Mouse (Mus musculus): ENCODE measurements at regions not wholly inside any gene's neighbourhood (a gene's known extent, or its start where the extent isn't known, plus 50 kb on each side); places are given as distances from the start of the nearest gene placed in this dataset.
"Not testable (repeated sequence)": the region's sequence is repeated elsewhere in the genome, so short reads cannot be mapped to it uniquely, and the experiment has no call there.

DNA sequence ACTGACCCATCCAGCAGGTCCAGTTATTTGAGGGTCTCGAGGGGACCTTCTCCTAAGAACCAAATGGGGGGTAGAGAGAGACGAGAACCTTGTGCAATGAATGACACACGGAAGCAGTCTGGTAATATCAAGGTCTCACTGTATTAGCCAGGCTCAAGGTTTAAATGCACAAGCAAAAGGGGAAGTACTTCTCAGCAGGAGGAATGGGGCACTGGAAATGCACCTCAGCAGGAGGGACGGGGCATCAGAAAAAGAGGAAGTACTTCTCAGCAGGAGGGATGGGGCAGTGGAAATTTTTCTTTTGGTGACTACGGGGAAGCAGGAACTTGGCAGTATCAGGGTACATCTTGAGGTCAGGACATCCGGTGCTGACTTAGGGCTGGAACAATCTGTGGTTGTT lies 74.9 kb upstream of the Vmn1r3 start:
- H3K27ac ChIP-seq (replicated peaks); H3K4me3 ChIP-seq (replicated peaks); H3K4me2 ChIP-seq (replicated peaks); H3K4me1 ChIP-seq; ATAC-seq (ENCODE audit: insufficient number of reproducible peaks, low FRiP score, low TSS enrichment, low read depth); H3K27me3 ChIP-seq; H3K9ac ChIP-seq; H3K36me3 ChIP-seq; H3K9me3 ChIP-seq (replicated peaks): not testable (repeated sequence)
- WGBS, result 69% methylated on average over 6 of the region's 6 CpGs

DNA sequence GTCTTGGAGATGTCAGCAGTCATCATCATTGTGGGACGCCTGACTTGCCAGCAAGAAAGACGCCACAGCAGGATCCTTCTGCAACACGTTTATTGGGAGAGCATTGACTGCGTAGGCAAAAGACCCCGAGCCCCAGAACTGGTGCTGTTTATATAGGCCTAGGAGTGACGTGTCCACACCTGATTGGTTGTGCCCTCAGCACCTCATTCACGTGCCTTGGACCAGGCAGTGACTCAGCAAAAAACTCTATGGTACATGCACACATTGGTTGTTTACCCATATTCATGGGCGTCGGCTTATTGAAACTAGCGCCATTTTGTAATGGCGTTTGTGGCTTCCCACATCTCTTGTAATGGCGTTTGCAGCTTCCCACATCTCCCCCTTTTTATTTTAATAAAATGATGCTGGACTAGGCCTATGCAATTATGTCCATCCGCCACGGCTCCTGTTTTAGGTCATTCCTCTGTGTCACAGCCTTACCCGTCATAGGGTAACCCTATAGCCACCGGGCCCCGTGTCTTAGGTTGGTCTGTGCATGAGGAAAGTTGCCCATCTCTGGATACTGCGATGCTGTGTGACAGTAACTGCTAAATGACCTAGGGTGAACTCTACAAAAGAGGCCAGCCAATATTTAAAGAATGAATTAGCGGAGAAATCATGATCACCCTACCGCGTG lies 67.6 kb upstream of the Vmn1r3 start:
- 86% methylated on average over 21 of the region's 21 CpGs for WGBS
- not testable (repeated sequence) for ATAC-seq (ENCODE audit: insufficient number of reproducible peaks, low FRiP score, low TSS enrichment, low read depth)

GRCm38 (mm10) chr4:3250258-3250657 lies 65.1 kb upstream of the Vmn1r3 start:
- 44% methylated on average over 4 of the region's 4 CpGs for WGBS
- not testable (repeated sequence) for H3K27me3 ChIP-seq; H3K36me3 ChIP-seq; H3K4me1 ChIP-seq; H3K27ac ChIP-seq (replicated peaks); H3K4me2 ChIP-seq (replicated peaks); H3K4me3 ChIP-seq (replicated peaks); ATAC-seq (ENCODE audit: insufficient number of reproducible peaks, low FRiP score, low TSS enrichment, low read depth); H3K9ac ChIP-seq
- H3K9me3 ChIP-seq (replicated peaks), result peaks cover 14% of the 10 kb centered on the region; the same call in 1 of the 2 replicates

More for the DNA sequence above, 67.6 kb upstream of the Vmn1r3 start:
- H3K9me3 ChIP-seq (replicated peaks); H3K27me3 ChIP-seq; H3K36me3 ChIP-seq; H3K9ac ChIP-seq; H3K27ac ChIP-seq (replicated peaks); H3K4me2 ChIP-seq (replicated peaks); H3K4me3 ChIP-seq (replicated peaks); H3K4me1 ChIP-seq: not testable (repeated sequence)

GRCm38 (mm10) chr4:3242011-3242410 lies 56.9 kb upstream of the Vmn1r3 start:
- ATAC-seq (ENCODE audit: insufficient number of reproducible peaks, low FRiP score, low TSS enrichment, low read depth); H3K9ac ChIP-seq; H3K27ac ChIP-seq (replicated peaks); H3K4me2 ChIP-seq (replicated peaks); H3K27me3 ChIP-seq; H3K4me1 ChIP-seq; H3K4me3 ChIP-seq (replicated peaks); H3K36me3 ChIP-seq; H3K9me3 ChIP-seq (replicated peaks): not testable (repeated sequence)
- 70% methylated on average over 6 of the region's 6 CpGs for WGBS

DNA sequence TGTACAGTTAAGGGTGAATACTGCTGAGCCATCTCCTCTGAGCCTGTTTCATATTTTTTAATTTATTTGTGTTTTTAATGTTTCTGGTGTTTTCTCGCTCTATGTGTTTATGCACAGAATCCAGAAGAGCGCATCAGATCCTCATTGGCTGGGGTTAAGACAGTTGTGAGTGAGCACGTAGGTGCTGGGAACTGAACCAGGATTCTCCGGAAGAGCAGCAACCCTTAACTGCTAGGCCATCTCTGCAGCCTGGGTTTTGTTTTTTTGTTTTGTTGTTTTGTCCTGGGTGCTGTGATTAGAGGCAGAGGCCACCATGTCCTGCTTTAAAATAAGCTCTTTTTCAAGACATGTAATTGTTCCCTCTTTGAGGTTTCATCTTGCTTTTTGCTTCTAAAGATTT lies 56.2 kb upstream of the Vmn1r3 start:
- not testable (repeated sequence) for H3K36me3 ChIP-seq; H3K27me3 ChIP-seq; H3K4me2 ChIP-seq (replicated peaks); H3K27ac ChIP-seq (replicated peaks); ATAC-seq (ENCODE audit: insufficient number of reproducible peaks, low FRiP score, low TSS enrichment, low read depth); H3K4me3 ChIP-seq (replicated peaks); H3K9me3 ChIP-seq (replicated peaks); H3K4me1 ChIP-seq; H3K9ac ChIP-seq
- WGBS, result 73% methylated on average over 4 of the region's 4 CpGs

DNA sequence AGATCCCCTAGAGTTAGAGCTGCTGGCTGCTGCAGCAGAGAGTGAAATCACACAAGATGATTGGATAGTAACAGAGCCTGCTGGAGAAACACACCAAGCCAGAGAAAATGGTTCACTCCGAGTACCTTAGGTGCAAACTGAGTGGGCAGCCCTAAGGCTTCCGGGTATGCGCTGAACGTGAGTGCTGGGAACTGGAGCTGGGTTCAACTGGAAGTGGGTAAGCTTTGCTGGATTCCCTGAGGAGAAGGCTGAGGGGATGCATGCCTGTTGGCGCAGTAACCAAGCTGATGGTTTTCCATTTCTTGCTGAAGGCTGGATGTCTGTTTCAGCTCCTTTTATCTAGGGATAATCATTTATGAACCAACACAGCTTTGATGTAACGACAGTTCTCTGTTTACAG lies 53.3 kb upstream of the Vmn1r3 start:
- 68% methylated on average over 6 of the region's 6 CpGs for WGBS
- H3K4me1 ChIP-seq; H3K4me3 ChIP-seq (replicated peaks); H3K4me2 ChIP-seq (replicated peaks); H3K9ac ChIP-seq; H3K9me3 ChIP-seq (replicated peaks); H3K27ac ChIP-seq (replicated peaks); H3K36me3 ChIP-seq; ATAC-seq (ENCODE audit: insufficient number of reproducible peaks, low FRiP score, low TSS enrichment, low read depth); H3K27me3 ChIP-seq: not testable (repeated sequence)

DNA sequence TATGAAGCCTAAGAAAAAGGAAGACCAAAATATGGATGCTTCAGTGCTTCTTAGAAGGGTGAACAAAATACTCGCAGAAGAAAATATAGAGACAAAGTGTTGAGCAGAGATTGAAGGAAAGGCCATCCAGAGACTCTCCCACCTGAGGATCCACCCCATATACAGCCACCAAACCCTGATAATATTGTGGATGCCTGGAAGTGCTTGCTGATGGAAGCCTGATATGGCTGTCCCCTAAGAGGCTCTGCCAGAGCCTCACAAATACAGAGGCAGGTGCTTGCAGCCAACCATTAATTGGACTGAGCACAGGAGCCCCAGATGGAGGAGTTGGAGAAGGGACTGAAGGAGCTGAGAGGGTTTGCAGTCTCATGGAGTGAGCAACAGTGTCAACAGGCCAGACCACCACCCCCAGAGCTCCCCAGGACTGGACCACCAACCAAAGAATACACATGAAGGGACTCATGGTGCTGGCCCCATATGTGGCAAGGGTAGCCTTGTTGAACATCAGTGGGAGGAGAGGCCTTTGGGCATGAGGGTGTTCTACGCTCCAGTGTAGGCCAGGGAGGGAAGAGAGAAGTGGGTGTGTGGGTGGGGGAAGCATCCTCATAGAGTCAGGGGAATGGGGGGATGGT lies 51.1 kb upstream of the Vmn1r3 start:
- not testable (repeated sequence) for H3K4me2 ChIP-seq (replicated peaks); H3K4me1 ChIP-seq; H3K27me3 ChIP-seq; H3K36me3 ChIP-seq; H3K9ac ChIP-seq; H3K27ac ChIP-seq (replicated peaks); H3K4me3 ChIP-seq (replicated peaks); H3K9me3 ChIP-seq (replicated peaks)
- peak; percentile 67; the same call in 1 of the 2 replicates for ATAC-seq (ENCODE audit: insufficient number of reproducible peaks, low FRiP score, low TSS enrichment, low read depth)
- WGBS, result 20% methylated on average over 2 of the region's 2 CpGs
